Mouse (Mus musculus): Measurements from ENCODE around the gene Mast2. TPM values are rescaled to one million over a fixed set of nuclear protein-coding genes. Genes with fewer than 3 reads are reported as not detected.

Gene Mast2
- polyA plus RNA-seq (2017; shearing (Covaris generic)) = 18.9 TPM

GRCm38 (mm10) chr4:116464126-116464981, at the start of gene Mast2:
Gene Mast2, minus strand, starts transcription at chr4:116464183.

GRCm38 (mm10) chr4:116507425-116508218, 43.6 kb upstream of the Mast2 start, which contains the start of gene Ipp:
Gene Ipp, plus strand, starts transcription at chr4:116507549.

Other genes with a start within 250 kb of the Mast2 start
- 5.7 TPM for gene Pik3r3, start 242.6 kb downstream of the Mast2 start, polyA plus RNA-seq (2017; shearing (Covaris generic))
- 16.0 TPM for gene Ipp, start 43.4 kb upstream of the Mast2 start, polyA plus RNA-seq (2017; shearing (Covaris generic))
- 23.0 TPM for gene Tmem69, start 91.8 kb upstream of the Mast2 start, polyA plus RNA-seq (2017; shearing (Covaris generic))
- 46.6 TPM for gene Gpbp1l1, start 93.5 kb upstream of the Mast2 start, polyA plus RNA-seq (2017; shearing (Covaris generic))
- gene Ccdc17, start 132.5 kb upstream of the Mast2 start, polyA plus RNA-seq (2017; shearing (Covaris generic)) = 14.9 TPM
- 50.5 TPM for gene Nasp, start 163.8 kb upstream of the Mast2 start, polyA plus RNA-seq (2017; shearing (Covaris generic))
- 274 TPM for gene Akr1a1, start 187.5 kb upstream of the Mast2 start, polyA plus RNA-seq (2017; shearing (Covaris generic))
- gene Prdx1, start 221.4 kb upstream of the Mast2 start, polyA plus RNA-seq (2017; shearing (Covaris generic)) = 546 TPM
- gene Mmachc, start 244.2 kb upstream of the Mast2 start, polyA plus RNA-seq (2017; shearing (Covaris generic)) = 8.6 TPM
- 16.4 TPM for gene Ccdc163, start 244.3 kb upstream of the Mast2 start, polyA plus RNA-seq (2017; shearing (Covaris generic))